Mouse (Mus musculus) embryonic fibroblast, embryonic 13.5 days (primary cell): ENCODE data around the gene Mtrex. TPM values are rescaled to one million over a fixed set of nuclear protein-coding genes. Genes with fewer than 3 reads are reported as not detected.
A peak's percentile ranks its signal among the peaks of the same experiment; 100 is the strongest.

Experiments used
- H3K27ac ChIP-seq: 2 replicates; pipeline ENCODE4 v1.5.1; 2012; ENCODE audit warnings: low read length, control low read depth, inconsistent platforms; ENCODE audit not compliant: insufficient read depth
- H3K4me1 ChIP-seq: 2 replicates; pipeline ENCODE4 v1.6.1; 2011; ENCODE audit warnings: low read length; ENCODE audit not compliant: control insufficient read depth, insufficient read depth
- H3K4me3 ChIP-seq: 2 replicates; pipeline ENCODE4 v1.5.1; 2011; ENCODE audit warnings: mild to moderate bottlenecking, control low read depth, low read length; ENCODE audit not compliant: insufficient read depth
- CTCF ChIP-seq: IDR thresholded peaks from 2 replicates; pipeline ENCODE4 v1.5.1; 2011; ENCODE audit warnings: mild to moderate bottlenecking, control low read depth, low read length, moderate library complexity, borderline replicate concordance; ENCODE audit not compliant: insufficient read depth
- POLR2A ChIP-seq: IDR thresholded peaks from 2 replicates; pipeline ENCODE4 v1.6.1; 2011; ENCODE audit warnings: low read depth, mild to moderate bottlenecking, control low read depth, low read length, moderate library complexity
- polyA plus RNA-seq: library from polyadenylated mRNA; stranded (reverse); fragments of >200 nt; gene quantifications from 2 replicates; pipeline ENCODE4 v1.2.4, GENCODE M21; 2011; ENCODE audit warnings: low read depth; ENCODE audit not compliant: missing spikeins, insufficient read length

The Mtrex gene
- polyA plus RNA-seq, 1 experiment: 58.5 TPM

DNA sequence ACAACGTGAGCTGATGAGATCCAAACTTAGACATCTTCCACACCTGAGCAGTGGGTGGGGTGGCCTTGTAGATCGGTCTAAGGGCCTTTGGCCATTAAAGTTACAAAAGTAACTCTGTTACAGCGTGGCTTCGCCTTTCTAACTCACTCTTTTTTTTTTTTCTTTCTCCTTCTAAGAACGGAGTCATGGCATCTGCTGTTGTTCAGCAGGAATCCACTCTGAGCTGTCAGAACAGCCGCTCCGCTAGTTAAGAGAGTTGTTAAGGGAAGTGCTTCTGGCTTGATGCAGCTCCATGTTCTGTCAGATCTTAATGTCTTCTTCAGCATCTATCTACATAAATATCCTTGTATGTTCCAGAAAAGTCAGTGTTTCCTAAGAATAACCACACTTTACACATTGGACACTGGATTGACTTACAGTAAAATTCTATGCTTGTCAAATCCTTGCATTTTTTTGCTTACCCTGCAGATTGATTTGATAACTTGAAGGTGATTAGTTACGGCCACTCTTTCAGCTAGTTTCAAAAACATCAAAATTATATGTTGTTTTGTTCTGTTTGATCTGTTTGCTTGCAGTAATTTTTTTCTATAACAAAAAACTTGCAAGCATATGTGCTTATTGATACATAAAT lies 955 bp upstream of the Mtrex start:
- peak overlapping the region; percentile 24 for H3K27ac ChIP-seq
- no peak for TF ChIP-seq POLR2A
- no peak for TF ChIP-seq CTCF
- H3K4me1 ChIP-seq: peaks cover 2% of the 10 kb centered on the region; the same call in 1 of the 2 replicates
- H3K4me3 ChIP-seq: peak overlapping the region; percentile 93

DNA sequence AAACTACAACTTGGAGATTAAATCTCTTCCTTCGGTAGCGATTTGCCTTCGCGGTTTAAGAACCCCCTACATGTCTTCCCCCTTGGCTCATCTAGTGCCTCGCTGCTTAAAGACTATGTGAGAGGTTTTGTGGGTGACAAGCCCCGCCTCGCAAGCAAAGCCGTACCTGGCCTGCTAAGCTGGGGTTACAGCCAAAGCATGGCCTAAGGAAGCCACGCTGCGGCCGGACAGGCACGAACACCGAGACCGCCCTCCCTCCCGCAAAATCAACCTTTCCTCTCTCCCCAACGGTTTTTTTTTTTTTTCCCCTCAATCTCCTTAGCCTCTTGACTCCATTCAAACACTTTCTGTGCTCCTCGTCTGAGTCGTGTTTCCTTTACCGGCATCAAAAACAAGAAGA lies 402 bp downstream of the Mtrex start:
- peak overlapping the region; percentile 97 for H3K4me3 ChIP-seq
- H3K27ac ChIP-seq: peak overlapping the region; percentile 78
- TF ChIP-seq CTCF (no peak), POLR2A (no peak)
- peaks cover 2% of the 10 kb centered on the region; the same call in 1 of the 2 replicates for H3K4me1 ChIP-seq

DNA sequence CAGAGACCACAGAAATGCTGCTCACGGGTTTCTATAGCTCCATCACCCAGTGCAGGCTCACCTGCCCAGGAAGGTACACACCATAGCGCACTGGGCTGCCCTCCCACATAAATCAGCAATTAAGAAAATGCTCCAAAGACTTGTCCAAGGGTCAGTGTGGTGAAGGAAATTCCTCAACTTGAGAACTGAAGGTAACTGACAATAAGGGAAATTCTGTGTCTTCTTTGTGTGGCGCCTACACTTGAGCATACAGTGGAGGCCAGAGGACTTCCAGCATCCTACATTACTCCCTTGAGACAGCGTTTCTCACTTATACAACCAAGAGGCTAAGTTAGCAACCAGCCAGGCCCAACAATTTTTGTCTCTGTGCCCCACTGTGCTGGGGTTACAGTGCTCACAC lies 1.2 kb downstream of the Mtrex start:
- Histone ChIP-seq H3K4me1 (peaks cover 2% of the 10 kb centered on the region; the same call in 1 of the 2 replicates), H3K27ac (no peak overlapping the region), H3K4me3 (peak overlapping the region; percentile 97)
- TF ChIP-seq POLR2A (no peak), CTCF (no peak)

DNA sequence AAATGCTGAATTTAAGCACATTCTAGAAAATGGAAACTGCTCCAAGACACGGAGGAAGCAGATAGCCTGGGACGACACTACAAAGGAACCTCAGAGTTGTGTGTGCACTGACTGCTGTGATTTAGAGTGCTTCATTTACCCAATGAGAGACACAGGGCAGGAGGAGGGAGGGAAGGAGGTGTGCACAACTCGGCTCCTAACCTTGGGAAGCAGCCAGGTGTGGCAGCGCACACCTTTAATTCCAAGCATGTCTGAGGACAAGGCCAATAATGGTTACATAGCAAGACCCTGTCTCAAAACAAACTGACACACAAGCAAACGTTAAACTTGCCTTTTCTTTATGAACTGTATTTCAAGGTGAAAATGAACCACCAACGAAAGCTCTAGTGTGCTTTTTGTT lies 1.9 kb downstream of the Mtrex start:
- Histone ChIP-seq H3K4me3 (0 out of 2 replicates have a peak overlapping the region, but pooled peaks have one; percentile 3), H3K4me1 (peaks cover 2% of the 10 kb centered on the region; the same call in 1 of the 2 replicates), H3K27ac (no peak overlapping the region)
- TF ChIP-seq POLR2A (no peak), CTCF (no peak)

DNA sequence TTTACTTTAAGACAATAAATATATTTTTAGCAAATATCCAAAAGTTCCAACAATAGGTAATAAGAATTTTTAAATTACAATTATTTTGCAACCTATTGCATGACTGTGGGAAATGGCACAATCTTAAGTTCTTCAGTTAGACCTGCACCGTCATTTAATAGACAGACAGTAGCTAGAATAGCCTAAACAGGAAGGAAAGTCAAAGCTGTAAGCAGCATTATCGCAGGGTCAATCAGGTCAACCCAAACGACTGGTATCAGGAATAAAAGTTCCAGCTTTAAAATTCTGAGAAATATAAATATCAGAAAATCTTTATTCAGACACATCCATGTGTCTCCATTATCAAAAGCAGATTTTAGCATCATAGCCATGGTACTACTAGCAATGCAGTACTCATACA lies 6.3 kb downstream of the Mtrex start:
- Histone ChIP-seq H3K27ac (no peak overlapping the region), H3K4me1 (peaks cover 2% of the 10 kb centered on the region; the same call in 1 of the 2 replicates), H3K4me3 (no peak overlapping the region)
- TF ChIP-seq CTCF (no peak), POLR2A (no peak)

DNA sequence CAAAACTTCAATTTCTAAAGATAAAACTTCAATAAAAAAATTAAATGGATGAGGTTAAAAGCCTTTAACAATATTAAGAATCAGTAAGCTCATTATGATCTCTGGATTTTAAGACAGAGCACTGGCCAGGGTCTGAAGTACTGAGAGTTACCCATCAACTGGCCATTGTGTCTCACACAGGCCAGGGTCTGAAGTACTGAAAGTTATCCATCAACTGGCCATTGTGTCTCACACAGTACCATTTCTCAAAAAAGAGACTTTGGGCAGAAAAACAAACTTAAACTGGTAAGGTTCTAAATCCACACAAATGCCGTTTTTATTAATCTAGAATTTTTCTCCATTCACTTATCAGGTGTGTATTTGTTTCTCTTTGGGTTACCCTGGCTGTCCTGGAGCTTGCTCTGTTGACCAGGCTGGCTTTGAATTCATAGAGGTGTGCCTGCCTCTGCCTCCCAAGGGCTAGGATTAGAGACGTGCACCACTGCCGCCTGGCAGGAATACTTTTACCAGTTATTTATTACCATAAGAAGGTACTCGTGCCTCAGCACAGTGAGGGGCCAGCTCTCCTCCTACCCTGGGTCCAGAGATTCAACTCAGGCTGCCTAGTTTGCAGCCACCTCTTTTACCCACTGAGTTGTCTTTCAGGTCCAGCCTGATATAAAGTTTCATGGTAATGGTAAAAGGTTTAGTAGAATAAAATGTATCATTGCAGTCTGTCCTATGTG lies 7.9 kb downstream of the Mtrex start:
- Histone ChIP-seq H3K4me3 (no peak overlapping the region), H3K4me1 (no peaks in the 10 kb centered on the region), H3K27ac (no peak overlapping the region)
- no peak for TF ChIP-seq POLR2A
- TF ChIP-seq CTCF: no peak

DNA sequence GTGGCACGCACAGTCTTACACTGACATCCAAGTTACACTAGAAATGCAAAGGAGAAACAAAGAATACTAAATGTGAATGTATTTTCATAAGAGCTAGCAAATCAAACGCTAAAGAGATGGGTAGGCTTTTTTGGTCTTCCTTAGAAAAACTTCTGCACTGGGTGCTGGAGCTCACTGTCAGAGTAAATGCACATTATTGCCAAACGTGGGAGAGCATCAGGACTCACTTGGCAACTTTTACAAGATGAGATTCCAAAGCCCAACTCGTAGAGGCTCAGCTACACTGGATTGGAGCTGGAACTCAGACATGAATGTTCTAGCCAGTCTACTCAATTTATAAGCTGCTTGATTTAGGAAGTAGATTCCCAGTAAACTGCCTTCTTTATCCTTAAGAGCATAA lies 16.8 kb downstream of the Mtrex start:
- Histone ChIP-seq H3K4me1 (no peaks in the 10 kb centered on the region), H3K27ac (no peak overlapping the region), H3K4me3 (no peak overlapping the region)
- TF ChIP-seq CTCF (no peak), POLR2A (no peak)

DNA sequence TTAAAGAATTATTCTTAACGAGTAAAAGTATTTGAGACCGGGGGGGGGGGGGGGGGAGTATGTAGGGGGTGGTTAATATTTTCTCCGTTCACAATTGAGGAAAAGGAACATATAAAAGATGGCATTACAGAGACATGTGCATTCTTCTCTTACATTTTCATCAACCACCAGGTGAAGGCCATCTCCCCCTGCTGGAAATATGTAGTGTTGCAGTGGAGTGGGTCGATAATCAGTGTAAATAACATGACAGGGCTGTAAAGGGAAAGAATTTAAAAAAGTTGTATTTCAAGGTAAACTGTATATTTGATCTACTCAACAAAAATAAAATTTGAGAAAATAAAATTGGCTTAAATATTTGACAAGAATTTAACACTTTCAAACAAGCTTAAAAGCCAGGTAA lies 17.5 kb downstream of the Mtrex start:
- Histone ChIP-seq H3K27ac (no peak overlapping the region), H3K4me3 (no peak overlapping the region), H3K4me1 (no peaks in the 10 kb centered on the region)
- no peak for TF ChIP-seq POLR2A
- TF ChIP-seq CTCF: no peak

DNA sequence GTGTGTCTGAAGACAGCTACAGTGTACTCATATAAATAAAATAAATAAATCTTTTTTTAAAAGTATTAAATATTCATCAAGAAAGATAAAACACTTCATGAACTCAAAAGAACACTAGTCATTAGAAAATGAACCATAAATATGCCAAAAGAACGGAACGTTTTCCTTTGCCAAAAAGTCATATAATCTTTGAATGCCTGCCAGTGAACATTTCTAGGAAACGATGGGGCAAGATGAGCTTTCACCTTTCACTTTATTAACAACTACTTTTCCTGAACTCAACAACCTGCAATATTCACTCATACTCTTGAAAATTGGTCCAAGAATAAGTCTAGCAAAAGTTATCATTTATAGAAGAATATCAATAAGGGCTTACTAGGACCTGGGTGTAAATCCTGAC lies 25.0 kb downstream of the Mtrex start:
- Histone ChIP-seq H3K27ac (no peak overlapping the region), H3K4me1 (no peaks in the 10 kb centered on the region), H3K4me3 (no peak overlapping the region)
- no peak for TF ChIP-seq POLR2A
- TF ChIP-seq CTCF: no peak

DNA sequence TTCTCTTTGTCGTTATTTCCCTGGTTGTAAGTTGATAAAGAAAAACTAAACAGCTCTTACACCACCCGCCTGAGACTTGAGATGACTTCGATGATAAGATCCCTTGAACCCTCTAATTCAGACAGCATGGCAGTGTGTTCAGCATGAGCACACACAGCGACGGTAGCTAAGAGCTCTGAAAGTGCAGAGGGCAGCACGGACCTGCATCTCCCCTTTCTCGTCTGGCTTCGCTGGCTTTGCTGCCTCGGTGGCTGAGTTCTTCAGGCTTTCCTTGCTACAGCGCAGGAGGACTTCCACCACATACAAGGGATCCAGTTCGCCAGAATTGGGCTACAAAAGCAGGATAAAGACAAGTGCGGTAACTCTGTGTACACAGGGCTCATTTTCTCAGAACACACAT lies 40.0 kb downstream of the Mtrex start:
- Histone ChIP-seq H3K4me3 (no peak overlapping the region), H3K4me1 (no peaks in the 10 kb centered on the region), H3K27ac (no peak overlapping the region)
- no peak for TF ChIP-seq CTCF
- no peak for TF ChIP-seq POLR2A

DNA sequence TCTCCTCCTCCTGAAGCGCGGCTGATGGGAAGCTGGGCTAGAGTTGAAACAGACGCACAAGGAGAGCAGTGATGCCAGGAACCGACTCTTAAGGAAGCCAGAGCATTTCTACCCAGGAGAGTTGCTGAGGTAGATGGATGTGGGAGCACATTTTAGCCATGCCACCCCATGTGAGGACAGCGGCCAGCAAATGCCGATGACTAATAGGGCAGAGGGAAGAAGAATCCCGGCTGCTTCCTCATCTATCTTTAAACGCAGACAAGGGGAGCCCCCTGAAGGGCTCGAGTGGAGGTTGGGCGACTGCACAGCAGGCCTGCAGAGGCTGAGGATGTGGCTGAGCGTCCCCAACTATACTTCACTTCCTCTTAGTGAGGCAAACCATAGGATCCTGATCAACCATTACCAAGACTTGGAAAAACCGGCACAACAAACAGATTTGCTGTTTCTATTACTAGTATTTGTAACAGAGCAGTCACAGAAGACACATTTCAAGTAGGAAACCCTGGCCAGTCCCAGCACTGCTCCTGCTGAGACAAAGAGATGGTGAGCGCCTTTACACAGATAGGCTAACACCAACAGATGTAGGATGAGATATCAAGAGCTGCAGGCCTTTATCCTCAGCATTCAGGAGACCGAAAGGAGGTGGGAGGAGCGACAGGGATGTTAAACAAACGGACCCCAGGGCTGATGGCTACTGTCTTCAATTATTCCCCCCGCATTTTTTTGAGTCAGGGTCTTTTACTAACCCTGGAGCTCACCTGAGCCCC lies 55.5 kb downstream of the Mtrex start:
- no peaks in the 10 kb centered on the region for H3K4me1 ChIP-seq
- no peak overlapping the region for H3K4me3 ChIP-seq
- TF ChIP-seq CTCF (no peak), POLR2A (no peak)
- H3K27ac ChIP-seq: no peak overlapping the region
